Mouse (Mus musculus) E14TG2a.4 (cell line): ENCODE results near the gene Klrg1.

Experiments used
- H3K27me3 ChIP-seq: 2 replicates; pipeline ENCODE4 v1.6.1; 2014; ENCODE audit warnings: low read length, control low read depth; ENCODE audit not compliant: insufficient read depth
- H3K36me3 ChIP-seq: 2 replicates; pipeline ENCODE4 v1.6.1; 2014; ENCODE audit warnings: low read length, control low read depth; ENCODE audit not compliant: insufficient read depth
- H3K4me1 ChIP-seq: replicated peaks from 2 replicates; pipeline ENCODE4 v1.6.1; 2014; ENCODE audit warnings: low read depth, low read length, control low read depth
- H3K4me3 ChIP-seq: replicated peaks from 2 replicates; pipeline ENCODE4 v1.5.1; 2014; ENCODE audit warnings: mild to moderate bottlenecking, low read length
- H3K9me3 ChIP-seq: 2 replicates; pipeline ENCODE4 v1.6.1; 2014; ENCODE audit warnings: low read length, control low read depth
- CTCF ChIP-seq: conservative IDR thresholded peaks from 2 replicates; pipeline ENCODE4 v1.5.1; 2014; ENCODE audit warnings: low read length
- NANOG ChIP-seq: IDR thresholded peaks from 2 replicates; pipeline ENCODE4 v1.6.1; 2014; ENCODE audit warnings: borderline replicate concordance, low read length, mixed read lengths
- POU5F1 ChIP-seq: IDR thresholded peaks from 2 replicates; pipeline ENCODE4 v1.6.1; 2014; ENCODE audit warnings: low read length, borderline replicate concordance

Klrg1 gene

DNA sequence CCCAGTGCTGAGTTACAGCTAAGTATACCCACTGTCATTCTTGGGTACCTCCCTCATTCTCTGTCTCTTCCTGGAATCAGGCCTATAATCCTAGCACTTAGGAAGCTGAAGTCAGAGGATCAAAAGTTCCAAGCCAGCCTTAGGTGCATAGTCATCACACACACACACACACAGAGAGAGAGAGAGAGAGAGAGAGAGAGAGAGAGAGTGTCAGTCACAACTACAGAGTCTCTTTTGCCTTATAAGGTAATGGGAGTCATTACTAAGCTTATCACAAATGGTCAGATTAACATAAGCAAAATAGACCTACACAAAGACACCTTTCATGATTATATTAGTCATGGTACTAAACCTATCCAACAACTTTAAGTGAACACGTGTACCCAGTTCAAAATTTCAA, 6.6 kb upstream of the Klrg1 start:
- no peak overlapping the region for H3K4me3 ChIP-seq
- no peaks in the 10 kb centered on the region for H3K4me1 ChIP-seq
- TF ChIP-seq CTCF (no peak), NANOG (no peak), POU5F1 (no peak)
- H3K36me3 ChIP-seq, result no peaks in the 10 kb centered on the region
- no peaks in the 10 kb centered on the region for H3K9me3 ChIP-seq
- H3K27me3 ChIP-seq, result peaks cover 16% of the 10 kb centered on the region

DNA sequence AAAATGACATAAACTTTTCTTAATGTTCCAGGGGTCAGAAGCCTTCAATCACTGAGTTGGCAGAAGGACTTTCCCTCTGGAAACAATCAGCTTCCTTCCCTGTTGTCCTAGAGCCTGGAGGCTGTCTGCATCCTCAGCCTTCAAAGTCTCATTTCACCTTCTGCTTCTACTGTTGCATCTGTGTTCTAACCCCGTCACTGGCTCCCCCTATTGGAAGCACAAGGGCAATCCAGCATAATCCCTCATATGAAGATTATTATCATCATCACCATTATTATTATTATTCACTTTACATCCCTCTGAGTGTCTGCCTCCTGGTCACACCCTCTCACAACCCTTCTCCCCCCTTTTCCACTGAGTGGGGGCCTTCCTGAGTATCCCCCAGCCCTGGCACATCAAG, 5.6 kb upstream of the Klrg1 start:
- Histone ChIP-seq H3K9me3 (no peaks in the 10 kb centered on the region), H3K4me3 (no peak overlapping the region), H3K36me3 (no peaks in the 10 kb centered on the region), H3K4me1 (no peaks in the 10 kb centered on the region), H3K27me3 (peaks cover 6% of the 10 kb centered on the region; the same call in 1 of the 2 replicates)
- no peak for TF ChIP-seq CTCF
- TF ChIP-seq NANOG, result no peak
- TF ChIP-seq POU5F1, result no peak

DNA sequence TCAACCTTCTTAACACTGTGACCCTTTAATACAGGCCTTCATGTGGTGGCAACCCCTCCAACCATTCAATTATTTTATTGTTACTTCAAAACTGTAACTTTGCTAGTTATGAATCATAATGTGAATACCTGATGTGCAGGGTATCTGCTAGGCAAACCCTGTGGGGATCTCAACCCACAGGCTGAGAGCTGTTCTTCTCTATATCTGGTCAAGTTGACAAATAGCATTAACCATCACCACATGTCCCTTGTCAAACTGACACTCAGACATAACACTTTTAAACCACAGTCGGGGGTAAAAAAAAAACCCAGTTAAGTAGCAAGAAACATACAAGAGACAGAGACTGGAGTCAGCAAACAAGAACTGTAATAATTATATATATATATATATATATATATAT, 2.1 kb upstream of the Klrg1 start:
- Histone ChIP-seq H3K36me3 (no peaks in the 10 kb centered on the region), H3K27me3 (no peaks in the 10 kb centered on the region), H3K4me1 (no peaks in the 10 kb centered on the region), H3K4me3 (no peak overlapping the region), H3K9me3 (peaks cover 2% of the 10 kb centered on the region; the same call in 1 of the 2 replicates)
- TF ChIP-seq POU5F1 (no peak), NANOG (no peak), CTCF (no peak)

DNA sequence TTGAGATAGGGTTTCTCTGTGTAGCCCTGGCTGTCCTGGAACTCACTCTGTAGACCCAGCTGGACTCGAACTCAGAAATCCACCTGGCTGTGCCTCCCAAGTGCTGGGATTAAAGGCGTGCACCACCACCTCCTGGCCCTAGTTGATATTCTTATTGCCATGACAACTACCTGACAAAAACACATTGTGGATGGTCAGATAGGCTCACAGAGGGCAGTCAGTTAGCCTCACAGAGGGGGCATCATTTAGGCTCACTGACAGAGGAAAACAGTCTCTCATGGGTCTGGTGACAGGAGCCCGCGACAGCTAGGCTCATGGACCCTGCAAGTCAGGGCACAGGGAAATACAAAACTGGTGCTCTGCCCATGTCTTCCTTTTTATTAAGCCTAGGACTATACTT, 1.6 kb upstream of the Klrg1 start:
- H3K4me3 ChIP-seq, result no peak overlapping the region
- H3K36me3 ChIP-seq, result no peaks in the 10 kb centered on the region
- no peaks in the 10 kb centered on the region for H3K4me1 ChIP-seq
- no peak for TF ChIP-seq CTCF
- no peak for TF ChIP-seq NANOG
- TF ChIP-seq POU5F1, result no peak
- H3K9me3 ChIP-seq, result peaks cover 7% of the 10 kb centered on the region; the same call in 1 of the 2 replicates
- H3K27me3 ChIP-seq, result no peaks in the 10 kb centered on the region

DNA sequence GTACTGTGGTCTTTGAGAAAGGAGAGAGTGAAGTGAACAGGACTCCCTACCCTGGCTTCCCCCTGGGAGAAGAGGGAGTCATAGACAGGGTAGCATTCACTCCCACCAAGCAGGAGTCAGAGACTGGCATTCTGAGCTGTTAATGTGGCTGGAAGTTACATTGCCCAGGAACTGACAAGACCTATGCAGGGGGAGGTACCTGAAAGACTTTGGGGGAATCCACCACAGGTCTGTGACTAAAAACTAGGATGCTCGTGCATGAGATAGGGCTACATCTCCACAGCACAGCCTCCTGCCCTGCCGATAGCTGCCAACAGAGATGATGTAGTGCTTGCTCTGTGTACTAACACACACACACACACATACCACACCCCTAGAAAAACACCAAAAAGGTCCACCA, 747 bp upstream of the Klrg1 start:
- no peaks in the 10 kb centered on the region for H3K36me3 ChIP-seq
- H3K27me3 ChIP-seq, result no peaks in the 10 kb centered on the region
- H3K4me1 ChIP-seq, result no peaks in the 10 kb centered on the region
- H3K9me3 ChIP-seq, result peaks cover 10% of the 10 kb centered on the region
- no peak for TF ChIP-seq CTCF
- no peak for TF ChIP-seq POU5F1
- no peak overlapping the region for H3K4me3 ChIP-seq

DNA sequence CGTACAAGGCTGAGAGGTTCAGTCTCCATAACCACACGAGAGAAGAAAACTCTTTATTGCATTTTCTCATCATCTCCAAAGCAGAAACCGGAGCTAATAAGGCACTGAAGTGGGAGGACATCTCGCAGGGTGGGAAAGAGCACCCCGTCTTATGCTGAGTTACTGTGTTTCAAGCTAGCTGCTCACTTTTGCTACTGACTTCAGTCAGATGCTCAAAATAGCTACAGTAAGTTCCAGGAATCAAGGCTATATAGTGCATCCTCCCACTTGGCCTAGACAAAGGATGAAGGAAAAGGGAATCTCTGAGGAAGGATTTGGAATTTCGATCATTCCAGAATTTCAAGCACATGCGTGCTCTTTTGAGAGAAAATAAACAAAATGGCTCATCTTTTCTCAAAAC, 6.1 kb downstream of the Klrg1 start:
- Histone ChIP-seq H3K9me3 (peaks cover 16% of the 10 kb centered on the region), H3K4me1 (no peaks in the 10 kb centered on the region), H3K4me3 (no peak overlapping the region), H3K36me3 (no peaks in the 10 kb centered on the region), H3K27me3 (no peaks in the 10 kb centered on the region)
- no peak for TF ChIP-seq POU5F1
- no peak for TF ChIP-seq CTCF
- TF ChIP-seq NANOG, result no peak

DNA sequence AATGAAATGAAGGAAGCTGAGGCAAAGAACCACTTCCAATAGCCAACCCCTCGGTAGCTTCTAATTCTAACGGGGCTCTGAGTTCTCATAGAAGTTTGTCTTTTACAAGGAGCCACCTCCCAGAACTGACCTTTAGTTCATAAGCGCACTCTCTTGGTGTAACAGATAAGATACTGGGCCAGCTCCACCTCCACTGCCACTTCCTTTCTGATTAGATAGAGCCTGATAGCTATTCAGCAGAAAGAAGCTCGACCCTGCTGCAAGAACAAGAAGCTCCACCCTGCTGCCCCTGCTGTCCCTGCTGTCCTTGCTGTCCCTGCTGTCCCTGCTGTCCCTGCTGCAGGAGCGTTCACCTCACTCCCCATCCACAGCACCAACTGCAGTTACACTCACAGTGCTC, 8.1 kb downstream of the Klrg1 start:
- H3K36me3 ChIP-seq, result no peaks in the 10 kb centered on the region
- peaks cover 12% of the 10 kb centered on the region for H3K9me3 ChIP-seq
- H3K4me3 ChIP-seq, result no peak overlapping the region
- H3K4me1 ChIP-seq, result no peaks in the 10 kb centered on the region
- TF ChIP-seq NANOG (no peak), POU5F1 (no peak), CTCF (no peak)
- H3K27me3 ChIP-seq, result no peaks in the 10 kb centered on the region

DNA sequence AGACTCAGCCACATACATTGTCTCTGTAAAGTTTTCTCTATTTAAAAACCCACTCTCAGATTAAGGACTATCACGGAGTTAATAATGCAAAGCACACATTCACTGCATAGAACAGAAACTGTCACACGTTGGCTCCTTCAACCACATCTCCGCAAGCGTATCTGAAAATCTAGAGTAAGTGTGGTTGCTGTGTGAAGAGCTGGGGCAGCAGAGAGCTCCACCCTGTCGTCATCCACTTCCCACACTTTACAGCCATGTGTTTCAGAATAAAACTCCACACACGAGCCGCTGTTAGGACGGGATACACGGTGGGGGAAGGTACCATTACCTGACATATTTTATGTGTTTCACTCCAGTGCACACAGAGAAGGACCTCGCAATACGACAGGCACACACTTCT, 12.5 kb downstream of the Klrg1 start:
- Histone ChIP-seq H3K4me1 (no peaks in the 10 kb centered on the region), H3K27me3 (no peaks in the 10 kb centered on the region), H3K4me3 (no peak overlapping the region), H3K36me3 (no peaks in the 10 kb centered on the region), H3K9me3 (peaks cover 8% of the 10 kb centered on the region)
- TF ChIP-seq NANOG (no peak), POU5F1 (no peak), CTCF (no peak)

DNA sequence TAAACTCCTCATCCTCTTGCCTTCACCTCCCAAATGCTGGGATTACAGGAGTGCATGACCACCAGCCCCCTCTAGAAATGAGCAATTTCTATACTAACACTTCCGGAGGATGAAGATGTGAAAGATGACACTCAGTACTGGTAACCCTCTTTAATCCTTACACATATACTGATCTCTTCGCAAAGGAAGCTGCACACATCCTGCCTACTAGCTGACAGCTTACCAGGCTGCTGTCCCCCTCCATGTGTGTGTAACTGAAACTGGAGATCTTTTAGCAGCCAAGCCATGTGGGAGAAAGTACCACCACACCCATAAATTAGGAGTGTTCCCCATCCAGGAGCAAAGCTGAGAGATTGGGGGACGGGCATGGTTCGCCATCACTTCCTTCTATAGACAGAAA, 13.5 kb downstream of the Klrg1 start:
- Histone ChIP-seq H3K27me3 (no peaks in the 10 kb centered on the region), H3K4me3 (no peak overlapping the region), H3K4me1 (no peaks in the 10 kb centered on the region), H3K9me3 (peaks cover 11% of the 10 kb centered on the region), H3K36me3 (no peaks in the 10 kb centered on the region)
- TF ChIP-seq POU5F1 (no peak), CTCF (no peak), NANOG (no peak)
